Mouse (Mus musculus) layer of hippocampus, postnatal 14 days (tissue): ENCODE results near the gene Cldn34c1. TPM values are rescaled to one million over a fixed set of nuclear protein-coding genes. Genes with fewer than 3 reads are reported as not detected.
"Not testable (repeated sequence)": the region's sequence is repeated elsewhere in the genome, so short reads cannot be mapped to it uniquely, and the experiment has no call there.

Source experiments
- DNase-seq, 2 experiments: peaks; one replicate each; pipeline ENCODE4 v3.0.0; 2021 to 2022; ENCODE audit warnings: low spot score in 2 of 2, mixed read lengths in 1 of 2
- long read RNA-seq, 2 experiments: library from polyadenylated mRNA; stranded (forward); transcript quantifications; one replicate each; pipeline ENCODE4 v2.0.0; 2021
- total RNA-seq, 2 experiments: library from RNA; stranded (reverse); gene quantifications; 2 replicates each; pipeline ENCODE4 v1.2.3; 2021

Cldn34c1 gene
- 1 to 10 TPM; 2.7 to 6.5 TPM for total RNA-seq
- long read RNA-seq, experiment 1, partial matches to known transcripts: 0 of 1 reads
- long read RNA-seq, experiment 1, other reads (novel, unspliced or antisense): 0 of 1 reads
- long read RNA-seq, experiment 2, partial matches to known transcripts: 0 of 2 reads
- long read RNA-seq, experiment 2, other reads (novel, unspliced or antisense): 1 of 2 reads

- peak; percentile 65 to 81 for DNase-seq
Observed at GRCm38 (mm10) chrX:123103291-123104260, at the start of gene Cldn34c1. Gene Cldn34c1, plus strand, starts transcription at chrX:123103495.

GRCm38 (mm10) chrX:123087441-123087840 is 15.9 kb upstream of the Cldn34c1 start:
- no peak for DNase-seq

GRCm38 (mm10) chrX:123102806-123103205 is 489 bp upstream of the Cldn34c1 start:
- DNase-seq: peak; percentile 1 to 3

GRCm38 (mm10) chrX:123104692-123105091 is 1.4 kb downstream of the Cldn34c1 start:
- peak; percentile 1 for DNase-seq

- not testable (repeated sequence) for DNase-seq
Observed at GRCm38 (mm10) chrX:123222381-123222780, 119.1 kb downstream of the Cldn34c1 start, which contains the start of gene Srsx. Gene Srsx, minus strand, starts transcription at chrX:123222481.

Other genes with a start within 250 kb of the Cldn34c1 start
- not detected for gene Gm17521, start 73.8 kb upstream of the Cldn34c1 start, total RNA-seq
- gene Srsx, start 119.0 kb downstream of the Cldn34c1 start, total RNA-seq: not detected
- gene Gm17577, start 143.4 kb downstream of the Cldn34c1 start, total RNA-seq: not detected